Mouse (Mus musculus) CD4-positive, CD25-positive, alpha-beta regulatory T cell, adult 4 months (primary cell): Measurements from ENCODE around the gene Cwc27. TPM values are rescaled to one million over a fixed set of nuclear protein-coding genes. Genes with fewer than 3 reads are reported as not detected.

Experiments used
- ATAC-seq: one replicate; pipeline ENCODE4 v1.8.0; 2017
- polyA plus RNA-seq, 2 experiments: library from polyadenylated mRNA; unstranded; fragments of 100-300 nt; shearing (Covaris generic); gene quantifications; one replicate each; pipeline ENCODE4 v1.2.1; 2017

Gene Cwc27
- polyA plus RNA-seq, 2 experiments from 2014 or later, result 37.9 to 48.4 TPM

DNA sequence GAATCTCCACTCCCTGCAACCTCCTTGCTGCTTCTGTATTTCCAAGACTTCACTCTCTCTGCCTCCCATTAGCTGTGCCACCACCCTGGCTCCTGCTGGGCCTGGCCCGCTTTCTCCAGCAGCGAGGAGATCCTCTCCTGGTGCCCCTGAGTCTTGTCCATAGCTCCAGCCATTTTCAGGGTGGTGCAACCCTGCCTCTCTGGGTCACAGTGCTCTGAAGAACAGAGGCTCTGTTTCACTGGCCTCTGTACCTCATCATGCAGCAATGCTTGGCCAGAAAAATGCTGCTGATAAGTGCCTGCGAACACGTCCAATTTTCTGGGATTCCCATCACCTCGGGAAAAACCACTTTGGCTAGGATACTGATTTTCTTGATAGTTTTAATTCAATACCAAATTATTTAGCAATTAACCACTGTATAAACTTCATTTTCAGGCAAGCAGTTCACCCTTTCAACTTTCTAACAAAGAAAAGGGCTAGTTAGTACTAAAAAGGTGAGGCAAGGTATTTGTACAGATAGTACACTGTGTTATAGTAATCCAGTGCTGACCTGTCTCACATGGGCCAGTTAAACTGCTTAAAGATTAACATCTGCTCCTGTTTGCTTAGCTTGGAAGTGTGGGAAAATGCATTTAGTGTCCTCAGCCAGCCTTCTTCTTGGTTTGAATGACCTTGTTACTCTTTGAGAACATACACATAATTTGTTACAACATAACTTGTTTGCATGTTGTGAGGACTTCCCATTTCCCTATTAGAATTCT lies 176.1 kb downstream of the Cwc27 start:
- no peak for ATAC-seq

DNA sequence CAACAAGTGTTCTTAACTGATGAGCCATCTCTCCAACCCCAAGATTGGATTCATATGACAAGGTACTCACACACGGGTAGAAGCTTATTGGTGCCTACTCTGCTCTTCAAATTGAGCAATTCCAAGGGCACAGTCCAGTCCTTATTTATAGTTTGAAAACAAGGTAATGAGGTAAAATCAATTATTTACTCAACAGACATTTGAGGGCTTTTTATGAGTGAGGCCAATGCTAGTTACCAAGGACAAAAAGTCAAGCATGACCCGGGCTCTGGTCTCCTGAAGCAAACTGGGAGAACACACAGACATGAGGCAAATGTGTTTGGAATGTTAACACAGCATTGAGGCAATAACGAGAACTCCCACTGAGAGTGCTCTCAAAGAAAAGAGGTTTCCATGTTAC lies 178.0 kb downstream of the Cwc27 start:
- ATAC-seq, result no peak

DNA sequence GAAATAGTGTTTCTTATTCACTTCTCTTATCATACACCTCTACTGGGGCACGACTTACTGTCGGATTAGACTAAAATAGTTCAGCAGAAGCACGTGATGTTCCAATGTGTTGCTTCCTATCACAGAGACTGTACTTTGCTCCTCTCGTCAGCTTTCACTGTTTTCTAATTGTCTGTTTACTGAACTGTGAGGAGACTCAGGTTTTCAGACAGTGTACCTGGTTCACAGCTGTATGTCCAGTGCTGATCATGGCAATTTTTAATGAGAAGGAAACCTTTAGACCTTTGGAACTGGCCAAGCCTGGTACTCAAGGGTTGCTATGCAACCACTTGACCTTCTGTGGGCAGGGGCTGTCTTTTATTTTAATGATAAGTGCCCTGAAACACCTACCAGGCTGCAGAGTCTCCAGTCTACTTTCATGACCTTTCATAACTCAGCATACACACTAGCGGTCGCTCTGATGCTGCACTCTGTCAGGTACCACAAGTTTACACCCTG lies 180.9 kb downstream of the Cwc27 start:
- peak; percentile 76 for ATAC-seq

DNA sequence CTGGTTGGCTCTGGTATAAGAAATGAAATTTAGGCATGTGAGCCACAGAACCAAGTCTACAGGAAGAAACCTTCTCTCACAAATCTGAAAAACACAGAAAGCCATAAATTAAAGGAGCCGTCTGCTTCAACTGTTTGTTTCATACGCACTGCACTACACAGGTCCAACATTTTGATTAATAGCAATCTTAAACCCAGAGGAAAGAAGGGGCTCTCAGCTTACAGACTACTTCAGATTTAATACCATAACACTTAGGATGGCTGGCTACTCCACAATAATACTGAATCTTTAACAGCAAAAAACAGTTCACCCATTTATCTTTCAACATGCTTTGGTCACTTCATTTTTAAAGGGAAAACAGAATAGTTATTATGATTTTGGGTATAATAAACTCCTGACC lies 182.2 kb downstream of the Cwc27 start:
- no peak for ATAC-seq

- no peak for ATAC-seq
Observed at GRCm38 (mm10) chr13:104632427-104633167, 184.3 kb downstream of the Cwc27 start.

DNA sequence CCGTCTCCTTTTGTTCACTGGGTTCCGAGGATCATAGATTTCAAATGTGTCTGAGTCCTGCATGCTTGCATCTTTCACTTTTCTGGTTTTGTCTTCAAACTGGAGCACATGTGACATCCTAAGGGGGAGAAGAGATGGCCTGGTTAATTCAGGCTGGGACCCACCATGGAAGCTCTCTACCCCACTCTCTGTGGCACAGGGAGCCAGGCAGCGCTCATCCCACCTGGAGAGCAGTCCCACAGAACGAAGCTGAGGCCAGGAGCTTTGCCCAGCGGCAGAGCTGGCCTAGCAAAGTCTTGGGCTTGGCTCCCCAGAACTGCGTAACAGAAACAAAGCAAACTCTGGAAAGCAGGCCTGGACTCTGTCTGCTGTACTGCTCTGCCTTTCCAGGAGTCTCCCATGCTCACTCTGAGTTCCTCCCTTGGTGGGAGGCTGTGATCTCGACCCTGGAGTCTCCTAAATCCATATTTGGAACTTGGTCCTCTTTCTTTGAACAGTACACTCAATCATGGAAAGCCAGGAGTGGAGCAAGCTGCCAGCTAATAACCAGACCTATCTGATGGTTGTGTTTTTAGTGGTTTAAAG lies 185.2 kb downstream of the Cwc27 start:
- ATAC-seq, result no peak

DNA sequence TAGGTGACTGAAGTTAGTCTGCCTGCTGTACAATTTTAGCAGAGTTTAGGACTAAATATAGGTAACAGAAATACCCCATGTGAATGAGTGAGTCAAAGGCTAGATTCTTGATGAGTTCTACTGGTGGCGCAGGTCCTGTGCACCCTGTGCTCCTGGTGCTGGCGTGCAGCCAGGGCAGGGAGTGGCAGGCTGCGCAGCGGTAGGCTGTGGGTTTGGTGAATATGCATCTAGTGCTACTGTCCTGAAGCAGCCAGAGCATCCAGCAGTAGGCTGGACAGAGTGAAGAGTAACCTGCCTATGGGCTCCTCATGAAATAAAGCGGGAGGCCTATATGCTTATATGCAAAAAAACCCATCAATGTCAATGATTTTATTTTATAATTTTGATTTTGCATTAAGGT lies 186.1 kb downstream of the Cwc27 start:
- peak; percentile 31 for ATAC-seq

- no peak for ATAC-seq
Observed at GRCm38 (mm10) chr13:104629621-104630020, 187.3 kb downstream of the Cwc27 start.

DNA sequence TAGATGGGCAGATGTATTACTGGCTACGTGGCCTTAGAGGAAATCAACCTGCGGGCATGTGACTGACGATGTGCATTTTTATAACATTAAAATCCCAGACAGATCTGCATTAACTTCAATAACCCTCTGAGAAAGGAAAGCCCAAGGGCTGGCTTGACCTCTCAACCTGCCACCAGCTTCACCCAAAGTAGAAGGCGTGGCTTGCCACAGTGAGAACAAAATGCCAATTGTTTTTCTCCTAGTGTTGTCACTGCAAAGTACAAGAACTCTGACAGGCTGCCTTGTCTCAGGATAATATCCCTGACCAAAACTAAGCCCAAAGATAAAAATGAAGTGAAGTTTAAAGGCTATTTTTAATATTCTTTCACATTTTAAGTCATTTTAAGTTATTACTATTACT lies 188.9 kb downstream of the Cwc27 start:
- ATAC-seq, result no peak

DNA sequence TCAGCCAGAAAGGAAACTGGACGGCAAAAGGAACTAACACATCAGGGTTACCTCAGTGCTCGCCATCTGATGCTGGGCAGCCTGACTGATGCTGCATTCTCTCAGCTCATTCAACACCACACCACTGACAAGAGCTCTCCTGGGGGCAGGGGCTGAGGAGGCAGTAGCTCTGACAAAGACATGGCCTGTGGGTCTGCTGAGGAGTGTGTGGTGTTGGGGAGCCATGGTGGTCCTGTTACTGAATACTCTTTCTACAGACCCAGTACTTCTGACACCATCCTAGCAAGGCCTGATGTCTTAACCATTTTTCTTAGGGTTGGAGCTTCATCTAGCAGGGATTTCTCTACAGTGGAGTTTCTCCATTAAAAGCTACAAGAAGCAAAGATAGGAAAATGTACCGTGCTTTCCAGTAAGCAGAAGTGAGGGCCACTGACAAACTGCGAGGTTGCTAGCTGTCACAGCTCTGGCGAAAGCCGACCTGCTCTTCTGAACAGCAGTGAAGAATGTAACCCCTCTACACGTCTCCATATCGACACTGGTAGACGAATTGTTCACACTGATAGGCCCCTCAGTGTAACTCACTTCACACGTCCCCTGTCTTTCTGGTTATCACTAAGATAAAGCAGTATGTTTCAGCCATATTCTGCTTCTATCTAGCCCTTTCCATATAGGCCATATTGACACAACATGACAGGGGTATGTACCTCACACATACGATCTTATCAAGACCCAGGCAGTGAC lies 189.6 kb downstream of the Cwc27 start:
- ATAC-seq, result peak; percentile 39

DNA sequence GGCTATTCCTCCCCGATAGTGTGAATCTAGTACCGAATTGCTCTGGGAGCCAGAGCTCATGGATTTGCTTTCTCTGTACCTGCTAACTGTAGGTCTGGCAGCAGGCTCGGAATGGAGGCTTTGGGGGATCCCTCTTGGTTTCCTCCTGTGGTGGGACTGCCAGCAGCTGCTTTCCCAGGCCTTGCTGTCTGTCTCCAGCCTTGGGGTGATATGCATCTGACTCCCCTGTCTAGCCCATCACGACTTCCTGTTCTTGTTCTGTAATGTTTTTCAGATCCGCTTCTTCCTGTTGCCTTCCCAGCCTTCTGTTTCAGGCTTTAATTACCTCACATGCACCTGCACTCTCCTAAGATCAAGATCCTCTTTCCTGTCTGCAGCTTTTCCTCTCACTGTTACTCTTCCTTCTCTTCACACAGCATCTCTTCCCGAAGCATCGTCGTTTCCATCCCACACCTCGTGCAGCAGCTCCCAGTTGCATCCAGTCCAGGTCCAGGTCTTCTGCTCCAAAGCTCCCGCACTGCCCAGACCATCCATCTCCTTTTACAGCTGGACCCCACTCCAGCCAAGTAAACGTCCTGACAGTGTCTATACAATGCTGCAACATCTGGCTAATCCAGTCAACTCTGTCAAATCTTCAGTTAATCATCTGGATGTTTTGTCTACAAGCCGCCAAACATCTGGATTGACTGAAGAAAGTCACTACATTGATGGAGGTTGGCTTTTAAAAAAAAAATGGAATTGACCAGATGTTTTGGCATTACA lies 193.6 kb downstream of the Cwc27 start:
- peak; percentile 53 for ATAC-seq

DNA sequence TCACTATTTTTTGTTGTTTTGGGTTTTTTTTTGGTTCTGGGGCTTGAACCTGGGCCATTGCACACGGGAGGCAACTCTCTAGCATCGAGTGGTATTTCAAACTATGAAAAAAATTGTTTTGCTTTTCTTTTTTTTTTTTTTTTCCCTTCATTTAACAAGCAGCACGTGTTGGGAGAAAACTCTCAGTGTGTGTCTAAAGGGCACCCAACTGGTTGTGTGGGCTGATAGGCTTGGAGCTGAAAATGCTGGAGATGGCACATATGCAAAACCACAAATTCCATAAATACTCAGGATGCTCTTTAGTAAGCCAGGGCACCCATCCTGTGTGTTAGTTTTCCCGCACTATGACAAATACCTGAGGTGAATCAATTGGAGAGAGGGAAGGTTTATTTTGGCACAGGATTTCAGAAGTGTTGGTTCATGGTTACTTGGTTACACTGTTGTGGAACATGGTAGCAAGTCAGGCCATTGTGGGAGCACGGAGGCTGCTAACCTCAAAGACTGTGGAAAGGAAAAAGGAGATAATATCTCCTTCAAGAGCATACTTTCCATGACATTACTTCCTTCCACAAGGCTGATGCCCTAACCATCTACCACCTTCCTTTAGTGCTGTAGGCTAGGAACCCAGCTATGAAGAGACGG lies 194.7 kb downstream of the Cwc27 start:
- ATAC-seq, result peak; percentile 48

DNA sequence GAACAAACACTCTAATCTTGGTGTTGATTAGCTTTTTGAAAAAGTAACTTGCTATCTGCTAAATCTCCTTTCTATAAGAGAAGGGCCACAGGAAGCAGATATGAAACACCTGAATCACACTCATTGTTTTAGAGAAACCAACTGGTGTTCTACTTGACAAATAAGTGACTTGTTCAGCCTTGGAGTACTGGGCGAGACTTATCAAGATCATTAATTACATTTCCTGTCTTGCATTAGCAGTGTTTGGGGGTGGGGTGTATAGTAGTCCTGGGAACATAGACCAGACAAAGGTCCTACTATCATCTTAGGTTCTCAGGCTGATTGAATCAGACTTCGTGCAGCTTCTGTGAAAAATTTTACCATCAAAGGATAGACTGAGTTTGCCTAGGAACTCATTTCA lies 196.5 kb downstream of the Cwc27 start:
- ATAC-seq, result peak; percentile 41

GRCm38 (mm10) chr13:104619503-104620288 lies 197.2 kb downstream of the Cwc27 start:
- peak; percentile 10 for ATAC-seq

GRCm38 (mm10) chr13:104617201-104617600 lies 199.7 kb downstream of the Cwc27 start:
- peak; percentile 45 for ATAC-seq

DNA sequence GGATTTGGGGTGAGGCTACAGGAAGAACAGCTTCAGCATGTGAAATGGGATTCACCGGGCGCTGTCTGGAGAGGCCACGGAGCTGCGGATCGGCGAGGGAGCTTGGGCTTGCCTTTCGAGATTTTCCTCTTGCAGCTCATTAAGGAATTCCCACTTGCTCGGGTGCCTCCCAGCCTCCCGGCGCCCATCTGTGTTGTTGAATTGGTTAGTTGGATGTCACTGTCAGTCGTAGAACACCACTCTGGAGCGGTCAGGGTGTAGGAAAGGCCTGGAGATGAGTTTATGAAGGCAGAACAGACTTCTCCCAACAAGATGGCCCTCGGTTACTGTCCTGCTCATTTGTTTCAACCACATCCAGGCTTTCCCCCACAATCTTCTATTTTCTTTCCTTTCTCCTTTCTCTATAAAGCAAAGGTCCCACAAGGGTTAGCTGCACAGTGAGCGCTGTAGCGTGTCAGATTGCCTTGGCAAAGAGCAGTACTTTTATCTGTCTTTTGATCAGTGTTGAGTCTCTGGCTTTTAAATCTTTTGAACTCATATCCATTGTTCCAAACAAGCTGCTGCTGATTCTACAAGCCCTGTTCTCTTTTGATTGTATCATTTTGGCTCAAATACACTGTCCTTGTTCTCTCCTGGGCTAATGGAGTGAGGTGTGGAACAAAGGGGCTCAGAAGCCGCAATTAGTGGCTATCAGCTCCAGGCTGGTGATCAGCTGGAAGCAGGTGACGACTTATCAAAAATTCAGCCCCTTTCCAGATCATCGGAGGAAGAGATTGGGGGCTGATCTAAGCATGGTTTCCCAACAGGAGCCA lies 200.7 kb downstream of the Cwc27 start:
- ATAC-seq, result no peak

DNA sequence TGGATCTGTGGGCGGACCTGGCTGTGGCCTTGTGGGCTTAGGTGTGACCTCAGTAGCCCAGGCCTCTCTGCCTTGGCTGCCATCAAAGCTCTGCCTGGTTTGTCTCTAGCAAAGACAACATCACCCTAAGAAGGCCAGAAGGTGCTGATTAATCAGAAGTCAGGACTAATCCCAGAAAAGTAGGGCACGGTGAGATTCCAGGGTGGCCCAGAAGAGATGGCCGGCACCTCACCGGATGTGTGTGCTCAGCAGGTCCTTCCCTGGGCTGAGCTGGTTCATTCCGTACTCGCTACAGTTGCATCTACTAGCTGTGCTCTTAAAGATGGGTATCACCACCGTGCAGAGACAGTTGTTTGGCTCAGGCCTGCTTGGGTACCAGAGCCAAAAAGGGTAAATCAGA lies 201.8 kb downstream of the Cwc27 start:
- no peak for ATAC-seq

GRCm38 (mm10) chr13:104611296-104611695 lies 205.6 kb downstream of the Cwc27 start:
- no peak for ATAC-seq

DNA sequence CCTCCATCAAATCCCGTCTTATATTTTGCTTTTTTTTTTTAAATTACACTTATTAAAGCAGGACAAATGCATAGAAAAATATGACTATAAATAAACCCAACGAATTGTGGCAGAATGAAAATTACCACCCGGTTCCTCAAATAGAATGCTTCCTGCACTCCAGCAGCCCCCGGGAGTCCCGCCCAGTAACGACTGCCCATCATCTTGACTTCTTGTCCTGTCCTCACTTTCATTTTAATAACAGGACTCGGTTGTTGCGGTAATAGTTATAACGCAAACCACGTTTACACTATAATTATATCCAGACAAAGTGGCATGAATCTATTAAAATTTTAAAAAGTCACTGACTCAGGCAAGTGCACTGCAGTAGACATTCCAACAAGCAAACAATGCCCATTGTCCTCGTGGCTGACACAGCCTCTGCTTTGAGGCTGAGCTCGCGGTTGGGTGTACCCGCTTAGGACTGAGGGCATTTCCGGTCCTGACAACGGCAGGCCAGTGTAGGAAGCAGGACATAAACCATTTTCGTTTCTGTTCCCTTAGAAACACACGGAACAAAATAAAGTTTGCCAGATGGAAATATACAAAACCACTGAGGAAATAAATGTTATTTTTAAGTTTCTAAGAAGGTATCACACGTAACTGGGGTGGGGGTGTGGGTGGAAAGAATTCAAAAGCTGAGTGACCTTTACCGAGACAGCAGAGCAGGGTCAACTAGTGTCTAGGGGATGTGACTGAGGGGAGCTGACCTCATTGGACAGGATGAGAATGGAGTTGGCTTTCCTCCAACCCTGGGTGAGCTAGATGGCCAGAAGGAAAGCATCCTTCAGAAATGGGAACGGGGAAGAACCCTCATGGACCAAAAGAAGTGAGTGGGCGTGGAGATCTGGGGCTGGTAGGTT lies 206.5 kb downstream of the Cwc27 start:
- peak; percentile 60 for ATAC-seq
